ENCODE assay signal across 18 mouse cellular contexts in genomic region chr13:112207617-112208235, GRCm38 (mm10).
DNase-seq lines count a peak whose midpoint lies in the region; ATAC-seq and TF ChIP-seq lines count a peak whose summit lies in the region.
"Had no signal": no experiment of that assay in that cellular context is flagged by ENCODE, and none has a peak within 500 bp of the region (broad histone marks: within the 10 kb centered on the region; RNA-seq: fewer than 3 reads in every experiment).

No protein-coding gene starts in this region.

- H3K4me3 ChIP-seq in forebrain, postnatal 0 days (ENCODE audit: low read depth, low read length), result no peak overlapping the region
- no peak overlapping the region for H3K4me3 ChIP-seq in forebrain, embryonic 12.5 days (replicated peaks)
- H3K4me3 ChIP-seq in midbrain, embryonic 11.5 days (ENCODE audit: low read depth, low read length), result no peak overlapping the region
- no peak overlapping the region for H3K4me3 ChIP-seq in midbrain, embryonic 15.5 days
- H3K4me3 ChIP-seq in kidney, embryonic 15.5 days (replicated peaks), result no peak overlapping the region
- H3K4me3 ChIP-seq: heart, embryonic 13.5 days; neural tube, embryonic 12.5 days; stomach, embryonic 15.5 days had no signal

- no peaks in the 10 kb centered on the region; the same call in 1 of the 2 replicates for H3K4me1 ChIP-seq in forebrain, postnatal 0 days (ENCODE audit: insufficient read depth)
- peaks cover 7% of the 10 kb centered on the region for H3K4me1 ChIP-seq in forebrain, embryonic 12.5 days
- H3K4me1 ChIP-seq in midbrain, embryonic 11.5 days (ENCODE audit: control insufficient read depth, insufficient read depth, low read length), result no peaks in the 10 kb centered on the region; the same call in 1 of the 2 replicates
- H3K4me1 ChIP-seq in midbrain, embryonic 15.5 days, result peaks cover 11% of the 10 kb centered on the region
- H3K4me1 ChIP-seq in kidney, embryonic 15.5 days, result peaks cover 4% of the 10 kb centered on the region; the same call in 1 of the 2 replicates
- H3K4me1 ChIP-seq: stomach, embryonic 15.5 days had no signal

- H3K27ac ChIP-seq in forebrain, postnatal 0 days (ENCODE audit: low read depth, low read length), result no peak overlapping the region
- H3K27ac ChIP-seq in forebrain, embryonic 12.5 days, result no peak overlapping the region
- H3K27ac ChIP-seq in midbrain, embryonic 11.5 days (ENCODE audit: low read depth, low read length), result no peak overlapping the region
- H3K27ac ChIP-seq in midbrain, embryonic 15.5 days, result no peak overlapping the region
- no peak overlapping the region for H3K27ac ChIP-seq in kidney, embryonic 15.5 days
- H3K27ac ChIP-seq: heart, embryonic 13.5 days; macrophage; neural tube, embryonic 12.5 days; stomach, embryonic 15.5 days had no signal

- WGBS in forebrain, postnatal 0 days, result 47% methylated on average over 12 of the region's 12 CpGs
- 64% methylated on average over 12 of the region's 12 CpGs for WGBS in forebrain, embryonic 12.5 days
- 73% methylated on average over 12 of the region's 12 CpGs for WGBS in midbrain, embryonic 11.5 days
- WGBS in midbrain, embryonic 15.5 days, result 69% methylated on average over 12 of the region's 12 CpGs
- WGBS in kidney, embryonic 15.5 days, result 57% methylated on average over 12 of the region's 12 CpGs

- no peak for DNase-seq in forebrain, postnatal 0 days
- DNase-seq in midbrain, embryonic 11.5 days (ENCODE audit: low spot score, missing footprints), result peak; percentile 77
- DNase-seq in urinary bladder, adult 2 months (ENCODE audit: low spot score), result no peak
- no peak for DNase-seq in testis, postnatal 10 days (ENCODE audit: low spot score)
- DNase-seq: cerebellum, adult 11 months; heart, postnatal 4 days; layer of hippocampus, adult 9-11 months; lung, embryonic 14.5 days; retina, postnatal 1 day; thymus, postnatal 25 days had no signal

- H3K9me3 ChIP-seq in forebrain, postnatal 0 days (ENCODE audit: low read length), result no peaks in the 10 kb centered on the region
- H3K9me3 ChIP-seq in forebrain, embryonic 12.5 days, result no peaks in the 10 kb centered on the region
- H3K9me3 ChIP-seq in midbrain, embryonic 11.5 days (ENCODE audit: control insufficient read depth, low read length), result no peaks in the 10 kb centered on the region
- H3K9me3 ChIP-seq in midbrain, embryonic 15.5 days, result no peaks in the 10 kb centered on the region
- no peaks in the 10 kb centered on the region for H3K9me3 ChIP-seq in kidney, embryonic 15.5 days (replicated peaks)
- H3K9me3 ChIP-seq: heart, embryonic 13.5 days; neural tube, embryonic 12.5 days; stomach, embryonic 15.5 days had no signal

- H3K27me3 ChIP-seq in forebrain, postnatal 0 days (ENCODE audit: insufficient read depth, low read length), result peaks cover 3% of the 10 kb centered on the region; the same call in 1 of the 2 replicates
- H3K27me3 ChIP-seq in forebrain, embryonic 12.5 days, result no peaks in the 10 kb centered on the region
- H3K27me3 ChIP-seq in midbrain, embryonic 11.5 days (ENCODE audit: control insufficient read depth, insufficient read depth, low read length), result no peaks in the 10 kb centered on the region
- H3K27me3 ChIP-seq in midbrain, embryonic 15.5 days (replicated peaks), result no peaks in the 10 kb centered on the region
- H3K27me3 ChIP-seq in kidney, embryonic 15.5 days, result no peaks in the 10 kb centered on the region
- H3K27me3 ChIP-seq: heart, embryonic 13.5 days; neural tube, embryonic 12.5 days; stomach, embryonic 15.5 days had no signal

- TF ChIP-seq CTCF in forebrain, postnatal 0 days (IDR thresholded peaks at IDR 0.05; ENCODE audit: low read depth), result no peak

- peak; percentile 58 for ATAC-seq in forebrain, postnatal 0 days
- ATAC-seq in forebrain, embryonic 12.5 days (ENCODE audit: low FRiP score), result no peak
- no peak for ATAC-seq in midbrain, embryonic 11.5 days (ENCODE audit: low FRiP score)
- ATAC-seq in midbrain, embryonic 15.5 days (replicated peaks), result no peak
- ATAC-seq in kidney, embryonic 15.5 days (replicated peaks; ENCODE audit: low FRiP score), result peak; percentile 75

- no peak overlapping the region for H3K9ac ChIP-seq in forebrain, postnatal 0 days
- H3K9ac ChIP-seq in forebrain, embryonic 12.5 days, result no peak overlapping the region
- no peak overlapping the region for H3K9ac ChIP-seq in midbrain, embryonic 11.5 days (ENCODE audit: low read length)
- H3K9ac ChIP-seq in midbrain, embryonic 15.5 days, result no peak overlapping the region
- no peak overlapping the region for H3K9ac ChIP-seq in kidney, embryonic 15.5 days
- H3K9ac ChIP-seq: heart, embryonic 13.5 days; lung, embryonic 14.5 days; neural tube, embryonic 12.5 days; stomach, embryonic 15.5 days had no signal

- H3K36me3 ChIP-seq in forebrain, postnatal 0 days (ENCODE audit: insufficient read depth), result no peaks in the 10 kb centered on the region
- no peaks in the 10 kb centered on the region for H3K36me3 ChIP-seq in forebrain, embryonic 12.5 days (replicated peaks)
- H3K36me3 ChIP-seq in midbrain, embryonic 11.5 days (ENCODE audit: control insufficient read depth, insufficient read depth, low read length), result no peaks in the 10 kb centered on the region
- no peaks in the 10 kb centered on the region for H3K36me3 ChIP-seq in midbrain, embryonic 15.5 days (replicated peaks)
- H3K36me3 ChIP-seq in kidney, embryonic 15.5 days, result no peaks in the 10 kb centered on the region
- H3K36me3 ChIP-seq: heart, embryonic 13.5 days; neural tube, embryonic 12.5 days; stomach, embryonic 15.5 days had no signal

- H3K4me2 ChIP-seq in forebrain, postnatal 0 days (ENCODE audit: low read depth), result no peak overlapping the region
- H3K4me2 ChIP-seq in forebrain, embryonic 12.5 days, result no peak overlapping the region
- no peak overlapping the region for H3K4me2 ChIP-seq in midbrain, embryonic 11.5 days
- no peak overlapping the region for H3K4me2 ChIP-seq in midbrain, embryonic 15.5 days
- H3K4me2 ChIP-seq in kidney, embryonic 15.5 days, result no peak overlapping the region
- H3K4me2 ChIP-seq: heart, embryonic 13.5 days; liver, embryonic 11.5 days; lung, embryonic 14.5 days; neural tube, embryonic 12.5 days; stomach, embryonic 15.5 days had no signal

Comparison
In these comparisons a context has a peak if more than half of its experiments do, and no peak if none do; other contexts are left out.
1. ATAC-seq: peak in forebrain, postnatal 0 days (single experiment) and kidney, embryonic 15.5 days (single experiment); none in forebrain, embryonic 12.5 days (single experiment), midbrain, embryonic 11.5 days (single experiment) and midbrain, embryonic 15.5 days (single experiment).